Mouse (Mus musculus) embryo, embryonic 9.5 days (tissue): ENCODE data around the gene Zer1.
A peak's percentile ranks its signal among the peaks of the same experiment; 100 is the strongest.
"Not testable (repeated sequence)": the region's sequence is repeated elsewhere in the genome, so short reads cannot be mapped to it uniquely, and the experiment has no call there.

ENCODE experiments used
- DNase-seq: peaks from one replicate; pipeline ENCODE4 v3.0.0-alpha.2; 2017; ENCODE audit errors: extremely low spot score

The Zer1 gene

GRCm38 (mm10) chr2:30124472-30125274 lies at the start of gene Zer1:
Gene Zer1 (minus strand): TSS chr2:30124585.
- DNase-seq = peak; percentile 93

- no peak for DNase-seq
These were observed 49.3 kb upstream of the Zer1 start for GRCm38 (mm10) chr2:30173541-30174240.

DNA sequence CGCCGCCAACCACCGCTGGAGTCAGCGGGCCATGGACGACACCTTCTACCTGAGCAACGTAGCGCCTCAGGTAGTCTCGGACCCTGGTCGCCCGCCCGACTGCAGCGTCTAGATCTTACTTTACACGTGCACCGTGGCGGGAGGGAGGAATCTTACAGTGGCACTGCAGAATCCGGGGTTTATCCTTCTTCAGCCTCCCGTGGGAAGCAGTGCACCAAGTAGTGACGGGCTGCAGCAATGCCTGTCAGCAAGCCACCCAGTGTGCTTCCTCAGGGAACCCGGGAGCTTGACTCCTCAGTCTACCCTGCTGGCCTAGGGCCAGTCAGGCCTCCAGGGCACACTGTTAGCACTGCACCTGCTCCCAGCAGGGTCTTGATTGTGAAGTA lies 47.6 kb upstream of the Zer1 start:
- DNase-seq = no peak

DNA sequence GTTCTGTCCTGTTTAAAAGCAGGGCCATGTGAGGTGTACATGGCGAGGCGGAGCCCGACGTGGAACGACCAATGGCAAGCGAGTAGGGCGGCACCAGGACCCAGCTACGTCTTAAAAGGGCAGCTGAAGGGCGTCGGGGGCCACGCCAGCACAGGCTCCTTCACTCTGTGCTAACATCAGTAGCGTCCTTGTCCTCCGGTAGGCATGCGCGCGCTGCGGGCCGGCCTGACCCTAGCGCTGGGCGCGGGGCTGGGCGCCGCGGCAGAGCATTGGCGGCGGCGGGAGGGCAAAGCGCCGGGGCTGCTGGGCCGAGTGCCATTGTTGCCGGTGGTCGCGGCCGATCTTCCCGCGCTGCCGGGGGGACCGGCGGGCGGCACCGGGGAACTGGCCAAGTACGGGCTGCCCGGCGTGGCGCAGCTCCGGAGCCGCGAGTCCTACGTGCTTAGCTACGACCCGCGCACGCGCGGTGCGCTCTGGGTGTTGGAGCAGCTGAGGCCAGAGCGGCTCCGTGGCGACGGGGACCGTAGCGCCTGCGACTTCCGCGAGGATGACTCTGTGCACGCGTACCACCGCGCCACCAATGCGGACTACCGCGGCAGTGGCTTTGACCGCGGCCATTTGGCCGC lies 47.1 kb upstream of the Zer1 start, which contains the start of gene Endog:
Gene Endog (plus strand): TSS at position 123 of the 626 bp plus-strand sequence.
- peak; percentile 88 for DNase-seq

DNA sequence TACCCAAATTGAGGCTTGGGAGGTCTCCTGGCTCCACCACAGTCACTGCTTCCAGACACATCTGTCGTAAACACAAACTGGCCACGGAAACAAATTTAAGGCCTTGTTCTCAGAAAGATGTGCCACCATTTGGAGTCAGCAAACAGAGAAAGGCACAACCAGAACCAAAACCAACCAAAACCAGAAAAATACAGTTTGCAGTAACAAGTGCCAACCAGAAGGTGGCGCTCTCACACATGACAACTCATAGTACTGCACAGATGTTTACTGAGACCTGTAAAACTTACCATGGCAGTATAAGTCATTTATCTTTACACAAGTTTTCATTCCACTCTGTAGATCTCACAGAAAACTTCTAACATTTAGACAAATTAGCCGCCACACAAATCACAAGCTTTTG lies 42.3 kb upstream of the Zer1 start:
- no peak for DNase-seq

GRCm38 (mm10) chr2:30164340-30164932 lies 40.1 kb upstream of the Zer1 start:
- DNase-seq = no peak

DNA sequence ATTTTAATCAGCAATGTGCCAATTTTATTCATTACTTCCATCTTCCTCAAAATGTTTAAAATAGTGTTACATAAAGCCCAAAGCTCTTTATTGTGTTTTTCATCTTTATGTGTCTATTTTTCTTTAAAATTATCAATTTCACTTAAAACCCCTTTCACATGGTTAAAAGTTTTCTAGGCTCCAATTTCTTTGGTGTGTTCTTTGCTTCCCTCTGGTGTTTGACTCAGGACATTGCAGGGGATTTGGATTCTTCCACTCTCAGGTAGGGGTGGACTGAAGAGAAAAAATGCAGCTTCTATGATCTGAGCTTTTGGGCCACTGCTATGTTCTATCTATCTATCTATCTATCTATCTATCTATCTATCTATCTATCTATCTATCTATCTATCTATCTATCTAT lies 37.4 kb upstream of the Zer1 start:
- DNase-seq = peak; percentile 45

DNA sequence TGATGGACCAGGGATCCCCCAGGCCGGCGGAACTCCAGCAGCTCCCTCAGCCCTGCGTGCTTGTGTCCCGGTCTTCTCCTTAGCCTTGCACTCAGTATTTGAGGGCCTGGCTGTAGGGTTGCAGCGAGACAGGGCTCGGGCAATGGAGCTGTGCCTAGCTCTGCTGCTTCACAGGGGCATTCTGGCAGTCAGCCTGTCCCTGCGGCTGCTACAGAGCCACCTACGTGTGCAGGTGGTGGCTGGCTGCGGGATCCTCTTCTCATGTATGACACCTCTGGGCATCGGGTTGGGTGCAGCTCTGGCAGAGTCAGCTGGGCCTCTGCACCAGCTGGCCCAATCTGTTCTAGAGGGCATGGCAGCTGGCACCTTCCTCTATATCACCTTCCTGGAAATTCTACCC lies 35.5 kb upstream of the Zer1 start:
- DNase-seq = not testable (repeated sequence)

GRCm38 (mm10) chr2:30152616-30153015 lies 28.2 kb upstream of the Zer1 start:
- DNase-seq = no peak

DNA sequence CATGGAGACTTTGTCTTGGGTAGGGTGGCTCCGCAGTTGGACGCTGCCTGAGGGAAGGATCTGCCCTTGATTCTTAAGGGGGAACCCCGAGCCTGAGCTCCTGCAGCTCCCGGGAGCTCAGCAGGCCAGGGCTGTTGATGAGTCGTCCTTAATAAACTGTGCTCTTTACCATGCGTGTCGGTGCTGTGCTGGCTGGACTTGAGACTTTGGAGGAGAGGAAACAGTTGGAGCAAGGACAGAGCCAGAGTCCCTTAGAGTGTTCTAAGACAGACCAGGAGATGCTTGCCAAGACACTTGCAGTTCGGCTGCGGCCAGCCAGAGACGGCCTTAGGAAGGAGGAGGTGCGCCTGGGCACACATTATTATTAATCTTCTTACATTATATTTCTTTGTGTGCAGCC lies 27.5 kb upstream of the Zer1 start:
- DNase-seq = no peak

DNA sequence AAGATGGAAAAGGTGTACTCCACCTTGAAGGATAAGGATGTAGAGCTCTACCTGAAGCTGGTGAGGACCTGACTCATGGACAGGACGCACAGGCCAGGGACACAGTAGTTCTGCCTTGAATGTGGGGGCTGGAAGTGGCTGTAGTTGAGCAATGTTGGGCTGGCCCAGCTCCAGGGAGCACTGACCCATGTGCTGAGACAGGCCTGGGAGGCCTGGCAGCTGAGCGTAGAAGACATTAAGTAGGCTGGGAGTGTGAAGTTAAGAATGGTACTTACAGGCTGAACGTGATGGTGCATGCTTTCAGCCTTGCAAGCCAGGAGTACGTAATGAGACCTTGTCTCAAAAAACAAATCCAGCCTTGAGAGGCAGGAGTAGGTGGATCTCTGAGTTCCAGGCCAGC lies 23.1 kb upstream of the Zer1 start:
- no peak for DNase-seq

DNA sequence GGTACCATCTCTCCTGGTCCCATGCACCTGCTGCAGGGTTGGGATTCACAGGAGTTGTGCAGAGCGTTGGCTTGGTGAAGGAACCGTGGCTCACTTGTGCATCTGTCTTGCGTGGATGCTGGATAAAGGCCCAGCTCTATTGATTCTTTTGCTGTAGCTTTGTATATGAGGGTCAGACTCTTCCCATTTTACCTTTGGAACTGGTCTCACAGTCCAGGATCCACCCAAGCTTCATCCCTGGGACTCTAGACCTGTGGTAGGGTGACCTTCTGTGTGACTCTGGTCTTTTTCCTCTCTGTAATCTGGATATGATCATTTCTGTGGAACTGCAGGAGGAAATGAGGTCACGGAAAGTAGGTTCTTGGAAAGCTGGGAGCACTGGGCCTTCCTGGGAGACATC lies 20.1 kb upstream of the Zer1 start:
- no peak for DNase-seq

DNA sequence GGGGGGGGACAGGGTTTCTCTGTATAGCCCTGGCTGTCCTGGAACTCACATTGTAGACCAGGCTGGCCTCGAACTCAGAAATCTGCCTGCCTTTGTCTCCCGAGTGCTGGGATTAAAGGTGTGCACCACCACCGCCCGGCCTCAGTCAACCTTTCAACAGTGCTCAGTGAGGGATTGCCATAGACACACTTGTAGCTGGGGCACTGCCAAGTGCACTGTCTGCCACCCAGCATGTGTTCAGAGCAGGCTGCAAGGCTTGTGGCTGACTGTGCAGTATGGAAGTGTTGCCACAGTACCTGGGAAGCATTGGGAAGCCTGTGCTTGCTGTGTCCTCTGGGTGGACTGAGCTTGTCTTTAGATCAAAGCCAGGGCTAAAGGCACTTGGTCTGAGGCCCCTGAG lies 15.6 kb upstream of the Zer1 start:
- DNase-seq = not testable (repeated sequence)

DNA sequence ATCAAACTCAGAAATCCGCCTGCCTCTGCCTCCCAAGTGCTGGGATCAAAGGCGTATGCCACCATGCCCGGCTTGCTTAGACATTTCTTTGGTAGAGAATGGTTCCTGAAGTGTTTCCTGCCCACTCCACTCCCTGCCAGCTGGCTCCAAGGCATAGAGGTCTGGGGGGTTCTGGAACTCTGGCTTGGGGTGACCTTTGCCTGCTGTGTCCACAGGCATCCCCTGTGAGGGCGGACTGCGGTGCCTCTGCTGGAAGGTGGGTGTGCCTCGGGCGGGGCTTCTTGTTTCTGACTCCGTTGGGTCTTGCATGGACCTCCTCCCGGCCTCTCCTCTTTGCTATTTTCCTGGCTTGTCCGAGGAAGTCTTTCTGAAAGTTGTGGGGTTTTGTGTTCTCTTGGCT lies 12.1 kb upstream of the Zer1 start:
- no peak for DNase-seq

- DNase-seq = no peak
These were observed 10.7 kb upstream of the Zer1 start for GRCm38 (mm10) chr2:30134928-30135620.

GRCm38 (mm10) chr2:30134378-30134711 lies 10.0 kb upstream of the Zer1 start:
- DNase-seq = no peak

GRCm38 (mm10) chr2:30133613-30134377 lies 9.4 kb upstream of the Zer1 start, which contains the start of gene Tbc1d13:
Gene Tbc1d13 (plus strand): TSS chr2:30133746.
- DNase-seq = peak; percentile 97

- DNase-seq = peak; percentile 9
These were observed 8.6 kb upstream of the Zer1 start for GRCm38 (mm10) chr2:30132801-30133612.

GRCm38 (mm10) chr2:30131240-30131639 lies 6.9 kb upstream of the Zer1 start:
- not testable (repeated sequence) for DNase-seq

GRCm38 (mm10) chr2:30130156-30130555 lies 5.8 kb upstream of the Zer1 start:
- no peak for DNase-seq
